Mouse (Mus musculus): Measurements from ENCODE around the gene Dera.
A peak's percentile ranks its signal among the peaks of the same experiment; 100 is the strongest.
"Not testable (repeated sequence)": the region's sequence is repeated elsewhere in the genome, so short reads cannot be mapped to it uniquely, and the experiment has no call there.

Gene Dera

DNA sequence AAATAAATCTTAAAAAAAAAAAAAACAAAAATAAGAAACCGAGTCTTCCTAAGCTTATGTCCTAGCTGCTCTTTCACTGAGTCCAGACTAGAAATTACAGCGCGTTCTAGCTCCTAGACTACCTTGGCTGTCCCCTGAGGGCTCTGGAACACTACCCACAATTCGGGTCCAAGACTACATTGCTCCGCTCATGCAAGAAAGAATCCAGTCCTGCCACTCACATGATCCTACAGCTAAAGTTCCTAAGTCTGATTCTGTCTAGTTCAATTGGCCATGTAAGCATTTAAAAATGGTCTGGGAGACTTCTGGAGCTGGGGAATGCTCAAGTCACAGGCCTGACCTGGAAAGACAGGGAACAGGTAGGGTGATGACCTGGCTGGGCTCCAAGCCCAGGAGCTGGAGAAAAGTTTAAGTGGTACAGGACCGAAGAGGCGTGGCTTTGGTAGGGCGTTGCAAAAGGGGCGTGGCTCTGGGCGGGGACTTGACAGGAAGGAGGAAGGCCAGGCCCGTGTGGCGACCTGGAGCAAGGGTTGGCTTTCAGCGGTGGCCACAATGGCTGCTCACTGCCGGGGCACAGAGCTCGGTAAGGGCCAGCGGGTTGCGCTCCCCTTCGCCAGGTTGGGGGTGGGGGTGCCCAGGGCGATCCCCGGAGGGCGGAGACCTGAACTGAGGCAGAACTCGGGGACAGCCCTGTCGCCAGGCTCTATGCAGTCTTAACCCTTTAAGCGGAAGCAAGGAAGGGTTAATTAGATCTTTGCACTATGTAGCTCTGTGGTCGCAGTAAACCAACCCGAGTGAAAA lies at the start of gene Dera:
TSS of gene Dera (plus strand) at position 491 of the 801 bp plus-strand sequence.
- DNase-seq (ENCODE audit: extremely low read depth, low read depth, low spot score), result peak; percentile 85

- no peak for DNase-seq (ENCODE audit: extremely low read depth, low read depth, low spot score)
These were observed 48.1 kb upstream of the Dera start for GRCm38 (mm10) chr6:137706209-137706608.

- not testable (repeated sequence) for DNase-seq (ENCODE audit: extremely low read depth, low read depth, low spot score)
These were observed 45.5 kb upstream of the Dera start for GRCm38 (mm10) chr6:137708726-137709405.

DNA sequence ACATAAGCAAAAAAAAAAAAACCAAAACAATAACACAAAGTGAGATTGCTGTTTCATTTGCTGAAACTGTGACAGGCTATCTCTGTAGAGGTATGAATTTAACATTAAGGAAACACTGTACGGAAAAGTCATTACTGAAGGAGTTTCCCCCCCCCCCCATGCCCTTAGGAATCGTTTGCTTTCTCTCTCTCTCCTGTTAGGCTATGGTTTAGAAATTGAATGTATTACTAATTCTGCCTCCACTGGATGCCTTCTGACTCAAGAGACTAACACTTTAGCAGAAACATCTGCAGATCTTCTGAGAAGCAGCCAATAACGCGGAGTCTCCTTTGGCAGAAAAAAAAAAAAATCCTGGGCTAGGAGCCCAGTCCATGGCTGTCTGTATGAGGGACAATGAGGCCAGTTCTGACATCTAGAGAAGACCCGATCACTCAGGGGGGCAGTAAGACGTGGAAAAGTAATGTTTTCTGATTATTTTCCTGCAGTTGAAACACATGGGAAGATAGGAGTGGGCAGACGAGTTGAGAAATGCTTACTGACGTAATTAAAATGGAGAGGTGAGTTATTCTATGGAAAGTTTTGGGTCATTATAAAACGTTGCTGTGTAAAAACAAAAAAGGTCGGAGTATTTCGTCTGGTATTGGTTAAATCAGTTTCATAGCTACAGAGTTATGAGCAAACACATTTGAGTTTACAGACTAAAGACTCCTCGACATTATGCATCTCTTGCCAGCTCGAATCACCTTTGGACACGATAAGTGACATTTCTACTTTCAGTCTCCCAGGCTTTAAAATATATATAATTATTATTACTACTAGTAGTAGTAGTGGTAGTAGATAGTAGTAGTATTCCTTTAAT lies 43.9 kb upstream of the Dera start:
- DNase-seq (ENCODE audit: extremely low read depth, low read depth, low spot score), result no peak

DNA sequence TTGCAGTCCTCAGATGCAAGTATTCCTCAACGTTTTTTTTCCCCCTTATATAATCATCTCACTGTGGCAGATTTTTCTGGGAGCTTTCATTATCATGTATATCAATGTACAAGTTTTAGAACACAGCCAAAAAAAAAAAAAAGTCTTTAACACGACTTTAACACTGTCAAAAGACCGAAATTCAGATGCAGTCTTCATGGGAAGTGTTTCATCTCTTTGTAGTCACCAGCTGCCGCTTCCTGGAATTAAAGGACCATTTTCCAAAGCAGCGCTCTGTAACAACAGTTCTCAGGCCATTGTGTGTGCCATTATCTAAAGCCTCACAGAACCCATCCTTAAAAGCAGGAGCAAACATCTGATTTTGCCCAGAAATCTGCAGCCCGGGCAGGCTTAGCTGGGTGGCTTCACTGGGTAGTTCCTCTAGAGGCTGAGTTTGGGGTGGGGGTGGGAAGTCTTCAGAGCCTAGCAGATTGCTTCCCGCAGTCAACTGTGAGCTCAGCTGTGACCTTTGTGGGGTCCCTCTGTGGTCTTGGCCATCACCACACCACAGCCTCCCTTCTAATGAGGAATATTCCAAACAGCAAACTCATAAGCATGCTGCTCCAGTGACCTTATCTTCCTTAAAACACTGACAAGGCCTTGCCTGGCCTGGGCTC lies 41.6 kb upstream of the Dera start:
- no peak for DNase-seq (ENCODE audit: extremely low read depth, low read depth, low spot score)

DNA sequence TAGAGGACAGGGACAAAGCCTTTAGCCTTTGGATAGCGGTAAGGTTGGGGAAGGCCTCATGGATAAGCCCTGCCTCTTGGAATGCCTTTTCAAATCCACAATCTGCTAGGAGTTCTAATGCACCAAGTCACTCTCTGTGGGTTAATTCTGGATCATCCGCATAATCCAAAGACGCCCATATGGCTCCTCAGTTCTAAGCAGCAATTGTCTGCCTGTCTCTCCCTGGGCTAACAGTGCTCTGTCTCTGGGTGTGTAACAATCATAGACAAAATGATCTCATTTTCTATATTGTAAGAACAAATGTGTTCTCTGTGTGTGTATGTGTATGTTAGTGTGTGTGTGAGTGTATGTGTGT lies 41.1 kb upstream of the Dera start:
- DNase-seq (ENCODE audit: extremely low read depth, low read depth, low spot score), result no peak

DNA sequence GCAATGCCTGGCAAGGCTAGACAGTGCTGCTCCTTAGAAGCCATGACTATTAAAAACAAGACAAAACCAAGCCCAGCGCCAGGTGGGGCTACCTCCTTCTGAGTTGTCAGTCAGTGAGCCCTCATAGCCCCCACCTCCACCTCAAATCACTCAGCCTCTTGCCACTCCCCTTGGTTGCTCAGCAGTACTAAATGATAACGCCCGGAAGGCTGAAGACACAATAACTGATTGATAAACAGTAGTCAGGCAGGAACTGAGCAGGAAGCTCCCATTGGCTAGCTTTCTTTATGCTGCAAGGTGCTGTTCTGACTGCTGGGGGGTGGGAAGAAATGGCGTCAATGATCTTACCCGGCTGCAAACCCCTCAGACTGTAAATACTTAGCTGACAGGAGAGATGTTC lies 37.5 kb upstream of the Dera start:
- no peak for DNase-seq (ENCODE audit: extremely low read depth, low read depth, low spot score)

GRCm38 (mm10) chr6:137722220-137722931 lies 32.0 kb upstream of the Dera start:
- no peak for DNase-seq (ENCODE audit: extremely low read depth, low read depth, low spot score)

DNA sequence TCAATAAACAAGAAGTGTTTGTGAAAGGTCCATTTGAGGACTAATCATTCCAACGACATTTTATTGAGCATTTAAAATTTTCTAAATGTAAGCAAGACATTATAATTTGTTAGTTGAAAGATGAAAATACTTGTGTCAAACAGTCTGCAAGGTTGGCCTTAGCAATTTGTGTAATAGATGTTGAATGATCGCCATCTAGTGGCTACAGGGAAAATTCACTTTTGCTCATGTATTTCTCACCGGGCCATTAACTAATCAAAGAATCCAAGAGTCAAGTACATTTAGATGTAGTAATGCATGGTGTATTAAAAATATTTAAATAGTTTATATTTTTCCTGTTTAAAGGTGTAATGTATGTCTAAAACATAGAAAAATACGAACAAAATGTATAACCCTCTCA lies 30.4 kb upstream of the Dera start:
- DNase-seq (ENCODE audit: extremely low read depth, low read depth, low spot score), result no peak

DNA sequence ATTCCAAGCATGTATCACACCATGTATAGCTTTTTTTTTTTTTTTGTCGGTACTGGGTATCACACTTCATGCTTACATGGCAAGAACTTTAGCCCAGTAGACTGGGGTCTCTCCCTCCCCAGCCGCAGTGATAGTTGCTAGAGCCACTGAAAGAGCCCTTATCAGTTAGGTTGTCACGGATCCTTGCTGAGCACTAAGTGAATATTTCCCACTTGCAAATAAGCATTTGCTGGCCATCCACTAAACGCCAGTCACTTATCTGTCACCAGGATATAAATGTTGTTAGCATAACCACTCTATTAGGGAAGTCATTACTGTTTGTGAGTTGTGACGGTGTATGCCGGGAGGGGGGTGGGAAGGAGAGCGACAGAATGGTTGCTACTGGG lies 19.9 kb upstream of the Dera start:
- no peak for DNase-seq (ENCODE audit: extremely low read depth, low read depth, low spot score)

GRCm38 (mm10) chr6:137734846-137735609 lies 19.3 kb upstream of the Dera start, which contains the start of gene Strap:
Strap (plus strand) TSS chr6:137735078.
- DNase-seq (ENCODE audit: extremely low read depth, low read depth, low spot score), result no peak

DNA sequence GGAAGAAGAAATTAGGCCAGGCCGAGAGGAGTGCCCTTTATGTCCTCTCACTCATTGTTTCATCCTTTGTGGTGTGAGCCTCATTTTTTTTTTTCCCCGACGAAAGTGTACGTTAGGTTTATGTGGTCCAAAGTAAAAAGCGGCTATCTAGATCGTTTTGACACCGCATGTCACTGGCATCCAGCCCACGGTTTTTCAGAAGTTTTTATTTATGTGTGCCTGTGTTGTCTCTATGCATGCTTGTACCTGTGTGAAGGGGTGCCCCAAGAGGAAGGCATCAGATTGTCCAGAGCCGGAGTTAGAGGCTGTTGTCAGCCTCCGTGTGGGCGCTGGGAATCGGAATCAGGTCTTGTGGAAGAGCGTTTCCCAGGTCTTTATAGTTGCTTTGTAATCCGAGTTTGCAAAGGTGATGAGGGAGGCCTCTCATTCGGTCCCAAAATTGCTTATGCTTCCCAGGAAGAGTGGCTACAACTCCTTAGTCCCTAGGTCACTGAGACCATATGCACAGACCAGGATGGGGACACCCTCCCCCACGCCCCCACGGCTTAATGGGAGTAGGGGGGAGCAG lies 18.6 kb upstream of the Dera start:
- no peak for DNase-seq (ENCODE audit: extremely low read depth, low read depth, low spot score)

DNA sequence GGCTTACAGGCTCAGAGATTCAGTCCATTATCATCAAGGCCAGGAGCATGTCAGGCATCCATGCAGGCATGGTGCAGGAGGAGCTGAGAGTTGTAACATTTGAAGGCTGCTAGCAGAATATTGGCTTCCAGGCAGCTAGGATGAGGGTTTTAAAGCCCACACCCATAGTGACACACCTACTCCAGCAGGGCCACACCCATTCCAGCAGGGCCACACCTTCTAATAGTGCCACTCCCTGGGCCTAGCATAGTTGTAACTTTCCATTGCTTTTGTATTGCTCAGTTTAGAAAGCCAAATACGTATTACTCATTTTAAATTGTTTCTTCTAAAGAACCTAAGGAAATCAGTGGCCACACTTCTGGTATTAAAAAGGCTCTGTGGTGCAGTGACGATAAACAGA lies 13.4 kb upstream of the Dera start:
- no peak for DNase-seq (ENCODE audit: extremely low read depth, low read depth, low spot score)

DNA sequence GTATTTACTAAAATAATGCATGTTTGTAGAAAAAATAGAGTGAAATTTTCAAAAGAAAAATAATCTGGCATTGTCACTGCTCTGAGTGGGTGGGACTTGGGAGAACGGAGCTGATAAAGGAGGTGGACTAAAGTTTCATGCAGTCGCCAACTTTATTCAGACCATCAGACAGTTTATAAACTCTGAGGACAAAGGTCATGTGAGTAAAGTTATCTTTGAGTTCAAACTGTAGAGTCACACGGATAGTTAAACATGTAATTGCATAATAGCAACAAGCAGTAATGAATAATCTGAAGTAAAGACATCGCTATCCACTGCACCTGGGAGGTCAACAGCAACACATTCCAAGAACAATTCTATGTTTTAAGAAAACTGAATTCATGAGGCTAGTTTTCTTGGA lies 9.6 kb upstream of the Dera start:
- DNase-seq (ENCODE audit: extremely low read depth, low read depth, low spot score), result no peak

DNA sequence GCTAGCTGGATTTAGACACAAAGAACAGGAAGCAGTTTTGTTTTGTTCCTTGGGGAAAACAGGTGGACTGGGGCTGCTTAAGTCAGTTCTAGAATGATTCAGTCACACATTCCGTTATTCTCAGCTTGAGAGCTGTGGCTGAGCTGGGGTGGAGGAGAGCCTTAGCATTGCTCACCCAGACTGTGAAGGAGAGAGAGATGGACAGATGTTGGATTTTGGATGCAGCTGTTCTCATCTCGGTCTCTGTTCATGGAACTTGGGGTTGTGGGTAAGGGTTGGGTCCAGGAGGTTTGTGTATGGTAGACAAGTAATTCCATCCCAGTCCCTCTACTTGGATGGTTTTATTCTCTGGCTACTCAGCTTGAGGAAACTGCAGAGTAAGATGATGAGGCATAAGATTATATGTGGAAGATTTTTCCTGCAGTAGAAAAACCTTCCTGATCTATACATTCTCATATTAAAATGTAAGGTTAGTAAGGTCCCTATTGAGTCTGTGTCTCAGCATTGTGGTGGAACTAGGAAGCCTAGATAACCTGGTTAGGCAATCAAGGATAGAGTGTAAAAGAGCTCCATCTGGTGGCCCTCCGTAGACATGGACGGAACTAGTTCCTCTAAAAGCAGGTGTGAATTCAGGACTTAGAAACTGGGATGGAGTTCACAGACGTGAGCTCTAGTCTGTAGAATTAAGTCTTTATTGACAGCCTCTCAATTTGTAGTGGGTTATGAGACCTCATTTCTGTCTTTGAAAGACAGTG lies 7.0 kb upstream of the Dera start:
- DNase-seq (ENCODE audit: extremely low read depth, low read depth, low spot score), result no peak

DNA sequence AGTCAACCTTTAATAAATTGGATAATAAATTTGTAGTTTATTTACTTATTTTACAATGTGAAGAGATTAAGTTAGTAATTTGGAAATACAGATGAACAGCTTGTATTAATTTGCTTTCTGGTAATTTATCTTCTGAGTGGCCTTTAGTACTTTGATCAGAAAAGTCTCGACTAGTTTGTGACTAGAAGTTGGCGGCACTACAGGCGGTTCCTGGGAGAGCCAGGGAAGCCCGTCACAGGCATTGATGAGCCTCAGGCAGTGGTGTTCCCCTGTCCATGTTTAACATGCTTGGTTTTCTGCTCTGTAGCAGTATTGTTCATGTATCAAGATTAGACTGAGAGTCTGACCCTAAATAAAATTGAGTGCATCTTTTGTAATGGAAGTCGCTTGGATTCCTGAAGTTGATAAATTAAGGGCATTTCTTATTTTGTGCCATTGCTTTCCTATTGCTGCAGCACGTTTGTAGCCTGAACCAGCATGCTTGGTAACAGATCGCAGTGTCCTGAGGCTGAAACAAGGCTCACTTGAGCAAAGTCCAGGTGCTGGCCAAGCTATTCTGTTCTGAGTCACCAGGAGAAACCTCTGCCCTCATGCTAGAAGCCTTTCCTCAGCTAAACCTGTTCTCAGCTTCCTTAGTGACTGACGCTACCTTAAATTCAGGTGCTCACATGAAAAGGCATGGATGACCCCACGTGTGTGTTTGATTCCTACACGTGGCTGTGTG lies 2.6 kb upstream of the Dera start:
- peak; percentile 76 for DNase-seq (ENCODE audit: extremely low read depth, low read depth, low spot score)

- no peak for DNase-seq (ENCODE audit: extremely low read depth, low read depth, low spot score)
These were observed 2.1 kb upstream of the Dera start for GRCm38 (mm10) chr6:137752275-137752655.

GRCm38 (mm10) chr6:137754857-137755232 lies 499 bp downstream of the Dera start:
- DNase-seq (ENCODE audit: extremely low read depth, low read depth, low spot score), result no peak

Data from fat pad, adult 2 months (tissue).